Mouse (Mus musculus): ENCODE results near the gene Kcne3.

Kcne3 gene

GRCm38 (mm10) chr7:100176269-100176668, at the start of gene Kcne3:
Kcne3 (plus strand) TSS chr7:100176502.
- DNase-seq (ENCODE audit: low spot score) = no peak

- DNase-seq (ENCODE audit: low spot score) = no peak
These were observed 49.8 kb upstream of the Kcne3 start for GRCm38 (mm10) chr7:100126514-100126913.

GRCm38 (mm10) chr7:100128262-100129041, 47.9 kb upstream of the Kcne3 start:
- DNase-seq (ENCODE audit: low spot score) = no peak

- DNase-seq (ENCODE audit: low spot score) = no peak
These were observed 45.7 kb upstream of the Kcne3 start for GRCm38 (mm10) chr7:100130592-100130991.

- DNase-seq (ENCODE audit: low spot score) = no peak
These were observed 43.9 kb upstream of the Kcne3 start for GRCm38 (mm10) chr7:100132379-100132778.

GRCm38 (mm10) chr7:100137038-100137437, 39.3 kb upstream of the Kcne3 start:
- no peak for DNase-seq (ENCODE audit: low spot score)

GRCm38 (mm10) chr7:100138075-100138474, 38.2 kb upstream of the Kcne3 start:
- DNase-seq (ENCODE audit: low spot score) = no peak

- no peak for DNase-seq (ENCODE audit: low spot score)
These were observed 35.7 kb upstream of the Kcne3 start for GRCm38 (mm10) chr7:100140591-100140990.

- DNase-seq (ENCODE audit: low spot score) = no peak
These were observed 27.7 kb upstream of the Kcne3 start for GRCm38 (mm10) chr7:100148586-100148985.

- DNase-seq (ENCODE audit: low spot score) = no peak
These were observed 26.2 kb upstream of the Kcne3 start for GRCm38 (mm10) chr7:100150086-100150485.

GRCm38 (mm10) chr7:100150626-100151025, 25.7 kb upstream of the Kcne3 start:
- DNase-seq (ENCODE audit: low spot score) = no peak

GRCm38 (mm10) chr7:100157669-100158068, 18.6 kb upstream of the Kcne3 start:
- DNase-seq (ENCODE audit: low spot score) = no peak

GRCm38 (mm10) chr7:100159105-100159841, 17.0 kb upstream of the Kcne3 start, which contains the start of gene Lipt2:
Lipt2 (plus strand) TSS chr7:100159277.
- DNase-seq (ENCODE audit: low spot score) = peak; percentile 94

- DNase-seq (ENCODE audit: low spot score) = no peak
These were observed 16.3 kb upstream of the Kcne3 start for GRCm38 (mm10) chr7:100160006-100160405.

GRCm38 (mm10) chr7:100163506-100163905, 12.8 kb upstream of the Kcne3 start:
- no peak for DNase-seq (ENCODE audit: low spot score)

GRCm38 (mm10) chr7:100168654-100169053, 7.6 kb upstream of the Kcne3 start:
- DNase-seq (ENCODE audit: low spot score) = no peak

- no peak for DNase-seq (ENCODE audit: low spot score)
These were observed 5.5 kb upstream of the Kcne3 start for GRCm38 (mm10) chr7:100170756-100171155.

- peak; percentile 75 for DNase-seq (ENCODE audit: low spot score)
These were observed 2.0 kb downstream of the Kcne3 start for GRCm38 (mm10) chr7:100178016-100178890.

- peak; percentile 62 for DNase-seq (ENCODE audit: low spot score)
These were observed 2.6 kb downstream of the Kcne3 start for GRCm38 (mm10) chr7:100178891-100179233.

- no peak for DNase-seq (ENCODE audit: low spot score)
These were observed 3.1 kb downstream of the Kcne3 start for GRCm38 (mm10) chr7:100179394-100179793.

- DNase-seq (ENCODE audit: low spot score) = no peak
These were observed 3.6 kb downstream of the Kcne3 start for GRCm38 (mm10) chr7:100179836-100180407.

- no peak for DNase-seq (ENCODE audit: low spot score)
These were observed 4.9 kb downstream of the Kcne3 start for GRCm38 (mm10) chr7:100181176-100181575.
